In genomic region chr5:52821691-52822090, GRCm38 (mm10) we compare ENCODE assay signal across 10 mouse cellular contexts. TPM values are rescaled to one million over a fixed set of nuclear protein-coding genes. Genes with fewer than 3 reads are reported as not detected.
DNase-seq lines count a peak whose midpoint lies in the region; ATAC-seq and TF ChIP-seq lines count a peak whose summit lies in the region.
"Had no signal": no experiment of that assay in that cellular context is flagged by ENCODE, and none has a peak within 500 bp of the region (broad histone marks: within the 10 kb centered on the region; RNA-seq: fewer than 3 reads in every experiment).

No protein-coding gene starts in this region.

- H3K9ac ChIP-seq in intestine, postnatal 0 days (ENCODE audit: low read depth, low read length), result no peak overlapping the region
- no peak overlapping the region for H3K9ac ChIP-seq in intestine, embryonic 15.5 days
- H3K9ac ChIP-seq in CH12.LX (ENCODE audit: insufficient read depth, low read depth), result no peak overlapping the region
- H3K9ac ChIP-seq in forebrain, embryonic 13.5 days, result no peak overlapping the region
- H3K9ac ChIP-seq: embryonic facial prominence, embryonic 12.5 days; liver, embryonic 13.5 days had no signal

- in situ Hi-C loops in CH12.LX (cut with MboI; ENCODE audit: low pct_ligation_motif_present, low pct_unique_long_range_greater_than_20kb, low sequenced_read_pairs), result loop anchor here (25.0 kb wide), 1 partner anchor 309 kb away; no protein-coding TSS in a partner anchor

- no peak overlapping the region for H3K4me3 ChIP-seq in intestine, postnatal 0 days (ENCODE audit: low read depth, low read length)
- no peak overlapping the region for H3K4me3 ChIP-seq in intestine, embryonic 15.5 days (replicated peaks)
- H3K4me3 ChIP-seq in CH12.LX (replicated peaks in 1 of 3; ENCODE audit: low read depth in 2 of 3, low read length in 2 of 3, poor library complexity in 1 of 3), result no peak overlapping the region
- H3K4me3 ChIP-seq in forebrain, embryonic 13.5 days, result no peak overlapping the region
- H3K4me3 ChIP-seq: embryonic facial prominence, embryonic 12.5 days; liver, embryonic 13.5 days had no signal

- TF ChIP-seq CTCF in intestine, postnatal 0 days (IDR thresholded peaks at IDR 0.05; ENCODE audit: low read depth), result peak; percentile 86
- peak in 1 of 2 experiments; percentile 69; a peak in 2 of 4 replicates for TF ChIP-seq CTCF in CH12.LX (conservative IDR thresholded peaks at IDR 0.05 in 1 of 2, IDR thresholded peaks at IDR 0.05 in 1 of 2; ENCODE audit: low read depth in 2 of 2, low read length in 2 of 2)

- 27% methylated on average over 3 of the region's 3 CpGs for WGBS in intestine, postnatal 0 days
- 25% methylated on average over 3 of the region's 3 CpGs for WGBS in intestine, embryonic 15.5 days
- 48% methylated on average over 3 of the region's 3 CpGs for WGBS in forebrain, embryonic 13.5 days

- peak; percentile 73 for TF ChIP-seq RAD21 in CH12.LX (IDR thresholded peaks at IDR 0.05; ENCODE audit: low read depth, low read length)

- no peak for ATAC-seq in intestine, postnatal 0 days
- no peak for ATAC-seq in intestine, embryonic 15.5 days
- ATAC-seq in activated CD4-positive, CD25-positive, alpha-beta regulatory T cell, adult 4 months, result peak; percentile 28
- ATAC-seq in forebrain, embryonic 13.5 days, result no peak

- TF ChIP-seq EP300 in CH12.LX (IDR thresholded peaks at IDR 0.05; ENCODE audit: low read length), result no peak

- no peaks in the 10 kb centered on the region for H3K79me2 ChIP-seq in CH12.LX (replicated peaks; ENCODE audit: control insufficient read depth, extremely low read depth, insufficient read depth, poor library complexity, severe bottlenecking)

- no peaks in the 10 kb centered on the region for H3K9me3 ChIP-seq in intestine, postnatal 0 days (ENCODE audit: control insufficient read depth)
- no peaks in the 10 kb centered on the region for H3K9me3 ChIP-seq in intestine, embryonic 15.5 days
- H3K9me3 ChIP-seq in CH12.LX (replicated peaks; ENCODE audit: low read length), result no peaks in the 10 kb centered on the region
- no peaks in the 10 kb centered on the region for H3K9me3 ChIP-seq in forebrain, embryonic 13.5 days (replicated peaks)
- H3K9me3 ChIP-seq: embryonic facial prominence, embryonic 12.5 days; liver, embryonic 13.5 days had no signal

- H3K4me1 ChIP-seq in intestine, postnatal 0 days (replicated peaks; ENCODE audit: control insufficient read depth, insufficient read depth, low read length), result no peaks in the 10 kb centered on the region
- no peaks in the 10 kb centered on the region for H3K4me1 ChIP-seq in intestine, embryonic 15.5 days (replicated peaks)
- H3K4me1 ChIP-seq in CH12.LX (ENCODE audit: control insufficient read depth in 1 of 2, insufficient read depth in 2 of 2), result no peaks in the 10 kb centered on the region
- H3K4me1 ChIP-seq in forebrain, embryonic 13.5 days, result no peaks in the 10 kb centered on the region
- H3K4me1 ChIP-seq: embryonic facial prominence, embryonic 12.5 days; liver, embryonic 13.5 days had no signal

- TF ChIP-seq POLR2A in CH12.LX (IDR thresholded peaks at IDR 0.05; ENCODE audit: low read depth, low read length), result no peak

- H3K27ac ChIP-seq in intestine, postnatal 0 days (ENCODE audit: low read depth, low read length), result no peak overlapping the region
- no peak overlapping the region for H3K27ac ChIP-seq in intestine, embryonic 15.5 days
- H3K27ac ChIP-seq in CH12.LX (ENCODE audit: insufficient read depth, low read depth), result no peak overlapping the region
- H3K27ac ChIP-seq in forebrain, embryonic 13.5 days, result no peak overlapping the region
- H3K27ac ChIP-seq: embryonic facial prominence, embryonic 12.5 days; liver, embryonic 13.5 days had no signal

- H3K36me3 ChIP-seq in intestine, postnatal 0 days (ENCODE audit: control insufficient read depth, insufficient read depth), result peaks cover 16% of the 10 kb centered on the region
- 0 out of 2 replicates have a peak, but pooled peaks cover 10% of the 10 kb centered on the region for H3K36me3 ChIP-seq in intestine, embryonic 15.5 days
- H3K36me3 ChIP-seq in CH12.LX (replicated peaks in 1 of 2; ENCODE audit: control insufficient read depth in 1 of 2, insufficient read depth in 1 of 2, low read length in 1 of 2), result peaks cover 52 to 73% of the 10 kb centered on the region in 2 experiments
- peaks cover 32% of the 10 kb centered on the region for H3K36me3 ChIP-seq in forebrain, embryonic 13.5 days (ENCODE audit: poor library complexity, severe bottlenecking)

- no peaks in the 10 kb centered on the region for H3K27me3 ChIP-seq in intestine, postnatal 0 days (replicated peaks; ENCODE audit: control insufficient read depth, insufficient read depth, low read length)
- H3K27me3 ChIP-seq in intestine, embryonic 15.5 days (replicated peaks), result no peaks in the 10 kb centered on the region
- no peaks in the 10 kb centered on the region for H3K27me3 ChIP-seq in CH12.LX (replicated peaks)
- no peaks in the 10 kb centered on the region for H3K27me3 ChIP-seq in forebrain, embryonic 13.5 days
- H3K27me3 ChIP-seq: embryonic facial prominence, embryonic 12.5 days; liver, embryonic 13.5 days had no signal

- dilution Hi-C loops in CH12.LX (cut with MboI; ENCODE audit: extremely low pct_ligation_motif_present, extremely low pct_unique_long_range_greater_than_20kb, low sequenced_read_pairs), result no loop called here

- peak; percentile 31 for DNase-seq in CH12.LX (ENCODE audit: extremely low read depth)
- peak; percentile 42 for DNase-seq in embryo, embryonic 9.5 days (ENCODE audit: extremely low spot score)
- peak; percentile 79 for DNase-seq in layer of hippocampus, adult 11-12 months (ENCODE audit: low spot score)
- peak; percentile 62 for DNase-seq in mesoderm, embryonic 11.5 days (ENCODE audit: low read depth, low spot score)
- DNase-seq: liver, embryonic 13.5 days had no signal

- no peak overlapping the region for H3K4me2 ChIP-seq in intestine, postnatal 0 days (replicated peaks; ENCODE audit: low read depth)
- H3K4me2 ChIP-seq in intestine, embryonic 15.5 days (replicated peaks), result no peak overlapping the region
- H3K4me2 ChIP-seq in CH12.LX (ENCODE audit: insufficient read depth, low read depth, poor library complexity, severe bottlenecking), result no peak overlapping the region
- no peak overlapping the region for H3K4me2 ChIP-seq in forebrain, embryonic 13.5 days
- H3K4me2 ChIP-seq: embryonic facial prominence, embryonic 12.5 days; liver, embryonic 13.5 days had no signal

TF ChIP-seq in CH12.LX, 34 proteins besides CTCF, POLR2A, EP300 and RAD21:
- TF ChIP-seq SMC3 (IDR thresholded peaks at IDR 0.05; ENCODE audit: low read depth, low read length), result peak; percentile 49
- TF ChIP-seq NRF1 (IDR thresholded peaks at IDR 0.05; ENCODE audit: low read depth, low read length), result no peak

RNA-seq across cellular contexts. Expression of gene Anapc4, which starts 12.1 kb away (rescaled TPM):
- 30.2 and 37.5 TPM in 2 replicates for polyA plus RNA-seq in intestine, postnatal 0 days (2015; fragmentation: Nextera tagmentation; extraction: Ambion mirVana)
- 73.8 and 78.8 TPM in 2 replicates for polyA plus RNA-seq in intestine, embryonic 15.5 days (2015; fragmentation: Nextera tagmentation; extraction: Ambion mirVana)
- total RNA-seq in CH12.LX (2012; rRNA removed) (66.4 and 76.6 TPM in 2 replicates), CH12.LX (2014; rRNA removed) (85.6 and 110 TPM in 2 replicates)
- 87.0 and 115 TPM in 2 replicates for polyA plus RNA-seq in CH12.LX (2012; ENCODE audit: insufficient read length, low read depth)
- polyA plus RNA-seq in activated CD4-positive, CD25-positive, alpha-beta regulatory T cell, adult 4 months (2017; shearing (Covaris generic)), result 10 to 100 TPM; 68.8 to 78.4 TPM
- 112 and 121 TPM in 2 replicates for polyA plus RNA-seq in forebrain, embryonic 13.5 days (2015; fragmentation: Nextera tagmentation; extraction: Ambion mirVana)

RNA-seq across cellular contexts. Expression of gene Zcchc4, which starts 46.5 kb away (rescaled TPM):
- polyA plus RNA-seq in intestine, postnatal 0 days (2015; fragmentation: Nextera tagmentation; extraction: Ambion mirVana), result 4.2 TPM in 2 replicates
- 12.3 and 12.7 TPM in 2 replicates for polyA plus RNA-seq in intestine, embryonic 15.5 days (2015; fragmentation: Nextera tagmentation; extraction: Ambion mirVana)
- 14.3 and 14.8 TPM in 2 replicates for total RNA-seq in CH12.LX (2012; rRNA removed)
- total RNA-seq in CH12.LX (2014; rRNA removed), result 18.9 and 21.0 TPM in 2 replicates
- polyA plus RNA-seq in CH12.LX (2012; ENCODE audit: insufficient read length, low read depth), result 14.3 and 17.2 TPM in 2 replicates
- polyA plus RNA-seq in activated CD4-positive, CD25-positive, alpha-beta regulatory T cell, adult 4 months (2017; shearing (Covaris generic)), result 10 to 100 TPM; 10.2 to 12.4 TPM
- 14.7 and 15.6 TPM in 2 replicates for polyA plus RNA-seq in forebrain, embryonic 13.5 days (2015; fragmentation: Nextera tagmentation; extraction: Ambion mirVana)
